8 mouse cellular contexts compared by ENCODE assay signal in genomic region chr16:78575190-78575851, GRCm38 (mm10). TPM values are rescaled to one million over a fixed set of nuclear protein-coding genes. Genes with fewer than 3 reads are reported as not detected.
A peak's percentile ranks its signal among the peaks of the same experiment; 100 is the strongest.
DNase-seq lines count a peak whose midpoint lies in the region; TF ChIP-seq lines count a peak whose summit lies in the region.

No protein-coding gene starts in this region.

- no peaks in the 10 kb centered on the region for H3K36me3 ChIP-seq in kidney, adult 2 months (ENCODE audit: control insufficient read depth, insufficient read depth, low read length)
- H3K36me3 ChIP-seq in MEL (ENCODE audit: control insufficient read depth in 1 of 2, insufficient read depth in 2 of 2, low read length in 2 of 2) = peaks cover 2 to 26% of the 10 kb centered on the region in 2 experiments; a peak in 3 of 4 replicates
- H3K36me3 ChIP-seq in hindbrain, embryonic 10.5 days = peaks cover 18% of the 10 kb centered on the region
- H3K36me3 ChIP-seq in midbrain, embryonic 10.5 days = peaks cover 12% of the 10 kb centered on the region

- peak overlapping the region; percentile 67 for H3K4me3 ChIP-seq in kidney, adult 2 months (ENCODE audit: insufficient read depth, low read depth, low read length)
- peak overlapping the region; percentile 93 to 97 for H3K4me3 ChIP-seq in MEL (ENCODE audit: control insufficient read depth in 1 of 2, insufficient read depth in 1 of 2, low read depth in 2 of 2, low read length in 2 of 2)
- peak overlapping the region; percentile 81 for H3K4me3 ChIP-seq in hindbrain, embryonic 10.5 days
- peak overlapping the region; percentile 79 for H3K4me3 ChIP-seq in midbrain, embryonic 10.5 days

- TF ChIP-seq POLR2A in kidney, adult 2 months (IDR thresholded peaks at IDR 0.05; ENCODE audit: low read depth, low read length) = no peak
- no peak for TF ChIP-seq POLR2A in MEL (IDR thresholded peaks at IDR 0.05; ENCODE audit: control insufficient read depth in 1 of 2, insufficient read depth in 1 of 2, low read depth in 1 of 2, low read length in 2 of 2, poor library complexity in 1 of 2)

- no peak for TF ChIP-seq RAD21 in MEL (IDR thresholded peaks at IDR 0.05; ENCODE audit: low read depth, low read length)

- H3K4me1 ChIP-seq in kidney, adult 2 months (ENCODE audit: control insufficient read depth, insufficient read depth, low read length) = no peaks in the 10 kb centered on the region
- peaks cover 8 to 11% of the 10 kb centered on the region in 2 experiments for H3K4me1 ChIP-seq in MEL (ENCODE audit: control insufficient read depth in 1 of 2, insufficient read depth in 2 of 2, low read length in 2 of 2)
- peaks cover 30% of the 10 kb centered on the region for H3K4me1 ChIP-seq in hindbrain, embryonic 10.5 days (replicated peaks)
- H3K4me1 ChIP-seq in midbrain, embryonic 10.5 days = peaks cover 33% of the 10 kb centered on the region

- 0 out of 2 replicates have a peak overlapping the region, but pooled peaks have one; percentile 21 for H3K27ac ChIP-seq in kidney, adult 2 months (ENCODE audit: insufficient read depth, low read depth, low read length)
- peak overlapping the region; percentile 98 for H3K27ac ChIP-seq in MEL (ENCODE audit: control insufficient read depth, low read depth, low read length)
- H3K27ac ChIP-seq in hindbrain, embryonic 10.5 days = peak overlapping the region; percentile 97
- peak overlapping the region; percentile 95 for H3K27ac ChIP-seq in midbrain, embryonic 10.5 days (replicated peaks)

- DNase-seq in kidney, adult 2 months = no peak
- DNase-seq in kidney, postnatal 14 days = no peak
- DNase-seq in MEL (ENCODE audit: low read depth, low spot score) = peak; percentile 57
- DNase-seq in hindbrain, embryonic 10.5 days (ENCODE audit: low spot score) = no peak
- DNase-seq in midbrain, embryonic 10.5 days (ENCODE audit: low spot score) = no peak
- DNase-seq in left cerebral cortex, postnatal 36 days (ENCODE audit: low spot score in 2 of 2) = no peak
- no peak for DNase-seq in right cerebral cortex, postnatal 36 days (ENCODE audit: low spot score in 2 of 2)
- DNase-seq in ovary, postnatal 10 days (ENCODE audit: low spot score) = no peak

- peak overlapping the region; percentile 98 for H3K9ac ChIP-seq in MEL (ENCODE audit: control insufficient read depth, low read depth, low read length, poor library complexity, severe bottlenecking)

- peaks cover 28% of the 10 kb centered on the region for H3K79me2 ChIP-seq in MEL (ENCODE audit: control insufficient read depth, insufficient read depth, low read length, poor library complexity)

- no peak for TF ChIP-seq EP300 in MEL (IDR thresholded peaks at IDR 0.05; ENCODE audit: low read depth in 1 of 2, low read length in 2 of 2)

- H3K9me3 ChIP-seq in MEL (replicated peaks; ENCODE audit: insufficient read depth, low read length) = no peaks in the 10 kb centered on the region
- no peaks in the 10 kb centered on the region for H3K9me3 ChIP-seq in hindbrain, embryonic 10.5 days
- no peaks in the 10 kb centered on the region for H3K9me3 ChIP-seq in midbrain, embryonic 10.5 days (replicated peaks)

- WGBS in kidney, adult 2 months = 48% methylated on average over 4 of the region's 4 CpGs
- WGBS in hindbrain, embryonic 10.5 days = 42% methylated on average over 4 of the region's 4 CpGs
- 42% methylated on average over 4 of the region's 4 CpGs for WGBS in midbrain, embryonic 10.5 days

- H3K27me3 ChIP-seq in kidney, adult 2 months (replicated peaks; ENCODE audit: control insufficient read depth, insufficient read depth, low read length) = no peaks in the 10 kb centered on the region
- H3K27me3 ChIP-seq in MEL (ENCODE audit: control insufficient read depth in 1 of 2, insufficient read depth in 2 of 2, low read length in 2 of 2) = no peaks in the 10 kb centered on the region
- no peaks in the 10 kb centered on the region for H3K27me3 ChIP-seq in hindbrain, embryonic 10.5 days (ENCODE audit: insufficient read depth, poor library complexity, severe bottlenecking)
- H3K27me3 ChIP-seq in midbrain, embryonic 10.5 days (ENCODE audit: low read depth, poor library complexity, severe bottlenecking) = no peaks in the 10 kb centered on the region

- TF ChIP-seq CTCF in kidney, adult 2 months (conservative IDR thresholded peaks at IDR 0.05; ENCODE audit: insufficient read depth, insufficient read length, low read depth, low read length) = no peak
- no peak for TF ChIP-seq CTCF in MEL (IDR thresholded peaks at IDR 0.05 in 2 of 3, conservative IDR thresholded peaks at IDR 0.05 in 1 of 3; ENCODE audit: control insufficient read depth in 1 of 3, insufficient read depth in 1 of 3, low read depth in 2 of 3, low read length in 3 of 3, poor library complexity in 1 of 3, severe bottlenecking in 1 of 3)

- intact Hi-C loops in left cerebral cortex, postnatal 36 days (cut with DNase I) = loop anchor here (5.0 kb wide), 2 partner anchors 62 to 198 kb away; partner anchors contain the start of gene Btg3

TF ChIP-seq in MEL, 35 proteins besides CTCF, POLR2A, EP300 and RAD21:
- no peak for TF ChIP-seq CHD2 (IDR thresholded peaks at IDR 0.05; ENCODE audit: low read length)
- peak; percentile 67 for TF ChIP-seq MAX (IDR thresholded peaks at IDR 0.05; ENCODE audit: low read length)
- TF ChIP-seq ELF1 (IDR thresholded peaks at IDR 0.05; ENCODE audit: low read depth, low read length) = no peak
- TF ChIP-seq MYC (IDR thresholded peaks at IDR 0.05; ENCODE audit: low read depth, low read length) = peak; percentile 54; the same call in 1 of the 2 replicates
- TF ChIP-seq SIN3A (IDR thresholded peaks at IDR 0.05; ENCODE audit: low read length) = no peak; the same call in none of the 2 replicates
- TF ChIP-seq NELFE (IDR thresholded peaks at IDR 0.05; ENCODE audit: low read depth, low read length) = 0 out of 2 replicates have a peak, but pooled peaks have one; percentile 4
- peak; percentile 78; the same call in 1 of the 2 replicates for TF ChIP-seq MXI1 (IDR thresholded peaks at IDR 0.05; ENCODE audit: low read depth, low read length)
- TF ChIP-seq CHD1 (IDR thresholded peaks at IDR 0.05; ENCODE audit: low read depth, low read length) = peak; percentile 64; the same call in 1 of the 2 replicates

RNA-seq across cellular contexts. Expression of gene D16Ertd472e, which starts 1.2 kb away (rescaled TPM):
- 1.1 and 1.9 TPM in 2 replicates for polyA plus RNA-seq in kidney, adult 2 months (2012; rRNA removed)
- total RNA-seq in MEL (2012; rRNA removed) = 22.5 and 23.0 TPM in 2 replicates
- 10 to 100 TPM; 23.6 to 30.4 TPM for polyA plus RNA-seq in MEL (2012; ENCODE audit: insufficient read depth in 1 of 2, insufficient read length in 2 of 2, low read depth in 1 of 2, low replicate concordance in 2 of 2, missing spikeins in 1 of 2)
- polyA plus RNA-seq in hindbrain, embryonic 10.5 days (2016; fragmentation: Nextera tagmentation; extraction: Ambion mirVana) = 15.0 and 20.6 TPM in 2 replicates
- 19.3 and 21.5 TPM in 2 replicates for polyA plus RNA-seq in midbrain, embryonic 10.5 days (2016; fragmentation: Nextera tagmentation; extraction: Ambion mirVana)
- 1 to 10 TPM; 8.7 to 9.2 TPM for total RNA-seq in left cerebral cortex, postnatal 36 days (2021)

Comparison
In these comparisons a context has a peak if more than half of its experiments do, and no peak if none do; other contexts are left out.
1. H3K27ac ChIP-seq: peak in every context shown above with its lines; median percentile 98 in MEL; 97 in hindbrain, embryonic 10.5 days; 95 in midbrain, embryonic 10.5 days; 21 in kidney, adult 2 months.